Mouse (Mus musculus): ENCODE results near the gene Insl3. TPM values are rescaled to one million over a fixed set of nuclear protein-coding genes. Genes with fewer than 3 reads are reported as not detected.

The Insl3 gene
- total and polyA plus RNA-seq, 3 experiments, result 0.54 to 4.4 TPM; not detected in 1

GRCm38 (mm10) chr8:71687616-71688015 is 1.4 kb upstream of the Insl3 start:
- no peak for TF ChIP-seq GATA1 (IDR thresholded peaks at IDR 0.05; ENCODE audit: low read depth, low read length)
- TF ChIP-seq TCF12 (IDR thresholded peaks at IDR 0.05; ENCODE audit: low read depth, low read length), result no peak
- TF ChIP-seq ZMIZ1 (IDR thresholded peaks at IDR 0.05; ENCODE audit: low read depth, low read length), result no peak
- TF ChIP-seq MAX (IDR thresholded peaks at IDR 0.05; ENCODE audit: low read length), result no peak
- no peak for TF ChIP-seq BHLHE40 (IDR thresholded peaks at IDR 0.05; ENCODE audit: borderline replicate concordance, low read depth, low read length)
- no peak for TF ChIP-seq NELFE (IDR thresholded peaks at IDR 0.05; ENCODE audit: low read depth, low read length)
- no peak for TF ChIP-seq MXI1 (IDR thresholded peaks at IDR 0.05; ENCODE audit: low read depth, low read length)
- no peak for TF ChIP-seq E2F4 (IDR thresholded peaks at IDR 0.05; ENCODE audit: borderline replicate concordance, low read depth, low read length)
- TF ChIP-seq TBP (IDR thresholded peaks at IDR 0.05; ENCODE audit: low read depth, low read length), result no peak
- TF ChIP-seq UBTF (IDR thresholded peaks at IDR 0.05; ENCODE audit: borderline replicate concordance, insufficient read depth, low read depth, low read length), result no peak
- TF ChIP-seq ELF1 (IDR thresholded peaks at IDR 0.05; ENCODE audit: low read depth, low read length), result no peak
- TF ChIP-seq KAT2A (conservative IDR thresholded peaks at IDR 0.05; ENCODE audit: low read depth, low read length), result no peak
- no peak for TF ChIP-seq SIN3A (IDR thresholded peaks at IDR 0.05; ENCODE audit: low read length)
- no peak for TF ChIP-seq CHD2 (IDR thresholded peaks at IDR 0.05; ENCODE audit: low read length)
- no peak for TF ChIP-seq POLR2AphosphoS2 (IDR thresholded peaks at IDR 0.05; ENCODE audit: low read length)
- no peak for TF ChIP-seq MYB (IDR thresholded peaks at IDR 0.05; ENCODE audit: low read depth, low read length)
- TF ChIP-seq SMC3 (IDR thresholded peaks at IDR 0.05; ENCODE audit: low read depth, low read length), result no peak
- no peak for TF ChIP-seq ETS1 (IDR thresholded peaks at IDR 0.05; ENCODE audit: low read depth, low read length)
- no peak for TF ChIP-seq RCOR1 (IDR thresholded peaks at IDR 0.05; ENCODE audit: low read depth, low read length)
- no peak for DNase-seq (ENCODE audit: low read depth, low spot score)
- Histone ChIP-seq H3K4me3 (ENCODE audit: control insufficient read depth in 1 of 2, insufficient read depth in 1 of 2, low read depth in 2 of 2, low read length in 2 of 2) (no peak overlapping the region), H3K9ac (ENCODE audit: control insufficient read depth, low read depth, low read length, poor library complexity, severe bottlenecking) (no peak overlapping the region), H3K9me3 (replicated peaks; ENCODE audit: insufficient read depth, low read length) (no peaks in the 10 kb centered on the region), H3K79me2 (ENCODE audit: control insufficient read depth, insufficient read depth, low read length, poor library complexity) (no peaks in the 10 kb centered on the region), H3K27ac (ENCODE audit: control insufficient read depth, low read depth, low read length) (no peak overlapping the region), H3K4me1 (ENCODE audit: control insufficient read depth in 1 of 2, insufficient read depth in 2 of 2, low read length in 2 of 2) (no peaks in the 10 kb centered on the region), H3K36me3 (ENCODE audit: control insufficient read depth in 1 of 2, insufficient read depth in 2 of 2, low read length in 2 of 2) (no peaks in the 10 kb centered on the region), H3K27me3 (ENCODE audit: control insufficient read depth in 1 of 2, insufficient read depth in 2 of 2, low read length in 2 of 2) (no peaks in the 10 kb centered on the region)

GRCm38 (mm10) chr8:71692509-71692908 is 3.5 kb downstream of the Insl3 start:
- no peak overlapping the region for H3K27ac ChIP-seq (ENCODE audit: control insufficient read depth, low read depth, low read length)
- no peaks in the 10 kb centered on the region for H3K9me3 ChIP-seq (replicated peaks; ENCODE audit: insufficient read depth, low read length)
- H3K4me1 ChIP-seq (ENCODE audit: control insufficient read depth in 1 of 2, insufficient read depth in 2 of 2, low read length in 2 of 2), result no peaks in the 10 kb centered on the region
- no peak overlapping the region for H3K9ac ChIP-seq (ENCODE audit: control insufficient read depth, low read depth, low read length, poor library complexity, severe bottlenecking)
- H3K27me3 ChIP-seq (ENCODE audit: control insufficient read depth in 1 of 2, insufficient read depth in 2 of 2, low read length in 2 of 2), result no peaks in the 10 kb centered on the region
- no peaks in the 10 kb centered on the region for H3K36me3 ChIP-seq (ENCODE audit: control insufficient read depth in 1 of 2, insufficient read depth in 2 of 2, low read length in 2 of 2)
- no peak overlapping the region for H3K4me3 ChIP-seq (ENCODE audit: control insufficient read depth in 1 of 2, insufficient read depth in 1 of 2, low read depth in 2 of 2, low read length in 2 of 2)
- DNase-seq (ENCODE audit: low read depth, low spot score), result no peak
- TF ChIP-seq EP300 (IDR thresholded peaks at IDR 0.05; ENCODE audit: low read depth in 1 of 2, low read length in 2 of 2), result no peak
- H3K79me2 ChIP-seq (ENCODE audit: control insufficient read depth, insufficient read depth, low read length, poor library complexity), result no peaks in the 10 kb centered on the region
